Mouse (Mus musculus): ENCODE results near the gene Crip2.

The Crip2 gene

GRCm38 (mm10) chr12:113185442-113186291, 45.6 kb downstream of the Crip2 start, which contains the start of gene Tmem121:
Tmem121 (plus strand) TSS chr12:113185930.
- peak; percentile 46 for DNase-seq

GRCm38 (mm10) chr12:113186326-113187010, 46.4 kb downstream of the Crip2 start:
- DNase-seq: no peak

DNA sequence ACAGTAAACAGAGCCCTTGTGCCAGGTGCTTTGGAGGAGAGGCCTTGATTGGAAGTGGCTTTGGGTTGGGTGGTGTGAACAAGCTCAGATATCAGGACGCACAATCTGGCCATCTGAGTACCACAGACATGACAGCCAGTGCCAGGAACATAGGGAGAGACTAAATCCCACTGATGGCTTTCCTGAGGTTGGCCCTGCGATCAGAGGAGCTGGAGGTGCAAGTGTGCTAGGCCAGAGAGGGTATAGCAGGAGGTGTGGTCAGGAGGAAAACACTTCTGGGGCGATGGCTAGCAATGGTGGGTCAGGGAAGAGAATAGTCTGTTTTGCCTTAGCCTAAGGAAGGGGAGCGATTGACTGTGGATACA, 47.0 kb downstream of the Crip2 start:
- no peak for DNase-seq

GRCm38 (mm10) chr12:113187584-113188295, 47.7 kb downstream of the Crip2 start:
- peak; percentile 86 for DNase-seq

DNA sequence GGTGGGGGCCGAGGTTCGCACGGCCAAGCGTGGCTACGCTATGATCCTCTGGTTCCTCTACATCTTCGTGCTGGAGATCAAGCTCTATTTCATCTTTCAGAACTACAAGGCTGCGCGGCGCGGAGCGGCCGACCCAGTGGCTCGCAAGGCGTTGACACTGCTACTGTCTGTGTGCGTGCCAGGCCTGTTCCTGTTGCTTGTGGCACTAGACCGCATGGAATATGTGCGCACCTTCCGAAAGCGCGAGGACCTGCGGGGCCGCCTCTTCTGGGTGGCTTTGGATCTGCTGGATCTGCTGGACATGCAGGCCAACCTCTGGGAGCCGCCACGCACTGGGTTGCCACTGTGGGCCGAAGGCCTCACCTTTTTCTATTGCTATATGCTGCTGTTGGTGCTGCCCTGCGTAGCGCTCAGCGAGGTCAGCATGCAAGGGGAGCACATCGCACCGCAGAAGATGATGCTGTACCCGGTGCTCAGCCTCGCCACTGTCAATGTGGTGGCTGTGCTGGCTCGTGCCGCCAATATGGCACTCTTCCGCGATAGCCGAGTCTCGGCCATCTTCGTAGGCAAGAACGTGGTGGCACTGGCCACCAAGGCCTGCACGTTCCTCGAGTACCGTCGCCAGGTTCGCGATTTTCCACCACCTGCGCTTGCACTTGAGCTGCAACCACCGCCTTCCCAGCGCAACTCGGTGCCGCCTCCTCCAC, 48.5 kb downstream of the Crip2 start:
- DNase-seq: no peak

DNA sequence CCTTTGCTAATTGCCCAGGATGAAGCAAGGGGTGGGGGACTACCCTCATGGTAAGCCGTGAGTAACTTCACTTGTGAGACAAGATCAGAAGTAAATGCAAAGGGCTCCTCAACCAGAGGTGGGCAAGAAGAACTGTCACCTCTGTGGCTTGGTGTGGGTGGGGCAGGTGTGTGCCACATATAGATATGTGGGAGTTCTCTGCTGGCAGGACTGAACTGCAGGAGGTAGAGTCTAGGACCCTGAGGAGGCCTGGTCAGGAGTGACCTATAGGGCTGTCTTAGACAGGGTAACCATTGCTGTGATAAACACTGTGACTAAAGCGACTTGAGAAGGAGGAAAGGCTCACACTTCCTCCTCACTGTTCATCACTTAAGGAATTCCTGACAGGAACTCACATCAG, 53.4 kb downstream of the Crip2 start:
- DNase-seq: no peak
